Mouse (Mus musculus) R1 (cell line): Measurements from ENCODE around the gene Gsk3a.
"Not testable (repeated sequence)": the region's sequence is repeated elsewhere in the genome, so short reads cannot be mapped to it uniquely, and the experiment has no call there.

Experiments
- DNase-seq: peaks from one replicate; pipeline ENCODE4 v3.0.0-alpha.2; 2018; ENCODE audit warnings: low read depth, low spot score

Gene Gsk3a

DNA sequence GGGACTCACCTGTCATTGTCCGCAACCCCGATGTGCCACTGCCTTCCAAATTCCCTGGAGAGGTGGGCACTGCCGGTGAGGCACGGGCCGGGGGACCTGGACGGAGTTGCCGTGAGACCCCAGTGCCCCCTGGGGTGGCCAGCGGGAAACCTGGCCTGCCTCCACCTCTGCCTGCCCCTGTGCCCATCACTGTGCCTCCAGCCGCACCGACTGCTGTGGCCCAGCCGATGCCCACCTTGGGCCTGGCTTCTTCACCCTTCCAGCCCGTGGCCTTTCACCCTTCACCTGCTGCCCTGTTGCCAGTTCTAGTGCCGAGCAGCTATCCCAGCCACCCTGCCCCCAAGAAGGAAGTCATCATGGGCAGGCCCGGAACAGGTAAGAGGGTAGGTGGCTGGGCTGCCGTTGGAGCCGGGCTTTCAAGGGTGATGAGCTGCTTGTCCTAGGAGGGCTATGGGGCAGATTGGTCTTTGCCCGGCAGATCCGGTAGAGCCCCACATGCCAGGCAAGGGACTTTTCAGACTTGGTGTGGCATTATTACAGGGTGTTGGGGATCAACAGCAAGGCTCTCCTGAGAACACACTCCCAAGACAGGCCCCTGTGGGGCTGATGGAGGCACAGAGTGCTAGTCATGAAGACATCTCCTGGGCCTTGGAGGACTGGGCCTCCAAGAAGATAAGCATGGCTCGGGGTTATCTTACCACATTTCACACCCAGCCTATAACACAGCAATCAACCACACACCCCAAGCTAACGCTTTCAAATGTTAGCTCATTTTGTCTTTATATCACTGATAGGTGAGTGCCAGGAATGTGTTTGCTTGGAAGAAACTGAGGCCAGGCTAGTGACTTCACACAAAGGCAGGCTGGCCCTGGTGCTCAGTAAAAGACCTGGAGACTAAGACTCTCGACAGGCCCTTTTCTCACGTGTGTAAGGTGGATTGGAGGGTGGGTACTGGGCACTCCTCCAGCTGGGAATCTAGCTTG is 35.9 kb upstream of the Gsk3a start:
- no peak for DNase-seq

- no peak for DNase-seq
Measured at GRCm38 (mm10) chr7:25272445-25273258, 35.0 kb upstream of the Gsk3a start.

GRCm38 (mm10) chr7:25271651-25272444 is 34.2 kb upstream of the Gsk3a start:
- no peak for DNase-seq

DNA sequence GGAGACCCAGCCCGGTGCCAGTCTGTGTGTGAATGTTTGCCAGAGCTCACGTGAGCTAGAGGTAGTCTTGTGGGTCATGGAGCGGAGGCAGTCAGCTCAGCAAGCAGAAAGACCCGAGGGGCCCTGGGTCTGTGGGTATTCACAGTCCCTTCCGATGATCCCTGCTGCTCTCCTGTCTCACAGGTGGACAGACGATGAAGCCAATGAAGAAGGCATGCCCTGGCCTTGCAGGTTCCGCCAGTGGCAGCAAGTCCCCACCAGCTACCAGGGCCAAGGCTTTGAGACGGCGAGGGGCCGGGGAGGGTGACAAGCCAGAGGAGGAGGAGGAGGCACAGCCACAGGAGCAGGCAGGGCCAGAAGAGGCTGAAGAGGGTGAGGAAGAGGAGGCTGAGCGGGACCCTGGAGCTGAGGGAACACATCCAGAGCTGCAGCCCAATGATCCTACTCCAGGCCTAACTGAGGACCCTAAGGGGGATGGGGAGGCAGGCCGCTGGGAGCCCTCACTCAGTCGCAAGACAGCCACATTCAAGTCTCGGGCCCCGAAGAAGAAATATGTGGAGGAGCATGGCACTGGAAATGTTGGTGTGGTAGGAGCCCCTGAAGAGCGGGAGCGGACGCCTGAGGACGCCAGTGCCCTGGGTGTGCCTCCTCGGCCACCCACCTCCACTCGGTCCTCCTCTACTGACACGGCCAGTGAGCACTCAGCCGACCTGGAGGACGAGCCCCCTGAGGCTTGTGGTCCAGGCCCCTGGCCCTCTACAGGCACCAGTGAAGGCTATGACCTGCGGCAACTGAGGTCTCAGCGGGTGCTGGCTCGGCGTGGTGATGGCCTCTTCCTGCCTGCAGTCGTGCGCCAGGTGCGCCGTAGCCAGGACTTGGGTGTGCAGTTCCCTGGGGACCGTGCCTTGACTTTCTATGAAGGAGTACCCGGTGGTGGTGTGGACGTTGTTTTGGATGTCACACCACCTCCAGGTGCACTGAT is 33.3 kb upstream of the Gsk3a start:
- DNase-seq = no peak

GRCm38 (mm10) chr7:25269545-25270271 is 32.1 kb upstream of the Gsk3a start:
- no peak for DNase-seq

DNA sequence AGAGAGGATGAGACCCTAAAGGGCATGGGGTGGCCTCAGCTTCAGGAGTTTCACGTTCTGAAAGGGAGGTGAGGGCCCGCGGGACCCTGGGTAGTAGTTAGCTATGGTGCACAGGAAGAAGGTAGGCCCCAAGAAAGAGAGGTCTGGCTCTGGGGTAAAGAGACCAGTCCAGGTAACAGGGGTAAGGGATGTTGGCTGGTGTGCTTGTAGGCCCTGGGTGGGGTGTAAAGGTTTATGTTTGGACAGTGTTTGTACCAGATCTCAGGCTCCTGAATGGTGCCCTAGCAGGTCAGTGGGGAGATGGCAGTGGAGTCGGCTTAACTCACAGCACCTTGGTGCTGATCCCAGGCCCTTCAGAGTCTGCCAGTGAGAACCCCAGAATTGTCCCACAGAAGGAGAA is 31.4 kb upstream of the Gsk3a start:
- DNase-seq = no peak

DNA sequence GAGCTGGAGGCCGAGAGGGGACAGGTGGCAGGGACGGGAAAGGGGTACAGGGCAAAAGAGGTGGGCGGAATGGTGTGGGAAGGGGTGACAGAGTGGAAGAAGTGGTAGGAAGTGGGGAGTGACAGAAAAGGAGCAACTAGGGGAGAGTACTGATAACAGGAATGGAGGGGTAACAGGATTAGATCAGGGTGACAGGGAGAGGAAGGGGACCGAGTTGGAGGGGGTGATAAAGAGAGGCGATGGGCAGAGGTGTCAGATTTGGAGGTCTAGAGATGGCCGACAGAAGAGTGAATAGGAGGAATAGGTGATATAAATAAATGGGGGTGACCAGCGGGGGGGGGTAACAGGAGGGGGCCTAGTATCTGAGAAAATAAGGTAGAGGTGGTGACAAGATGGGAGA is 30.9 kb upstream of the Gsk3a start:
- DNase-seq = no peak

DNA sequence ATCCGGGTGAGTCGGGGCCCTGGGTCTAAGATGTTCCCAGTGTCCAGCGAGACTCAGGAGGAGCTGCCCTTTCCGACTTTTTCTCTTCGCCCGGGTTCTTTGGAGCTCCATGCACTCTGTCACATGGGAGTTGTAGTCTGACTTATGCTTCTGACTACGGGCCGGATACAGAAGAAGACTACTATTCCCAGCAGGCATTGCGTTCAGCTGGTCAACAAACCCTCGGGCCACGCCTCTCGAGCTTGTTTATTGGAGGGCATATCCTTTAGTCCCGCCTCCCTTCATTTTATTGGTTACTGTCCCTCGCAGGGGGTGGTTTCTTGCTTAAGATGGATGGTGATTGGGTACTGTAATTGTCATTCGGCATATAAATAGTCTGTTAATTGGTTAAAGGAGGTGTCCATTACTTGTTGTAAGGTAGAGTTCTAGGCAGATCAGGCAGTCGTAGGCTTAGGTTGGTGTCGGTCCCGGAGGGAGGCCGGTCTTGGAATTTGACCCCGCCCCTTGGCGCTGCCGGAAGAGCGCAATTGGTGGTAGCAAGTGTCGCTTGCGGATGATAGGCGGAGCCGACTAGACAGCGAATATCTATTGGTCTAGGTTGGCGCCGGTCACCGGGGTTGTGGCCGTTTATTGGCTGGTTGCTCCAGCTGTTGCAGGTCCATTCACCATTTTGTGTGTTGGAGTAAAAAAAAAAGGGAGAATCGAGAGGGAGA is 30.3 kb upstream of the Gsk3a start:
- peak; percentile 100 for DNase-seq

GRCm38 (mm10) chr7:25267301-25267750 is 29.7 kb upstream of the Gsk3a start, which contains the start of gene Cic:
Cic (plus strand) TSS chr7:25267704.
- DNase-seq = peak; percentile 100

DNA sequence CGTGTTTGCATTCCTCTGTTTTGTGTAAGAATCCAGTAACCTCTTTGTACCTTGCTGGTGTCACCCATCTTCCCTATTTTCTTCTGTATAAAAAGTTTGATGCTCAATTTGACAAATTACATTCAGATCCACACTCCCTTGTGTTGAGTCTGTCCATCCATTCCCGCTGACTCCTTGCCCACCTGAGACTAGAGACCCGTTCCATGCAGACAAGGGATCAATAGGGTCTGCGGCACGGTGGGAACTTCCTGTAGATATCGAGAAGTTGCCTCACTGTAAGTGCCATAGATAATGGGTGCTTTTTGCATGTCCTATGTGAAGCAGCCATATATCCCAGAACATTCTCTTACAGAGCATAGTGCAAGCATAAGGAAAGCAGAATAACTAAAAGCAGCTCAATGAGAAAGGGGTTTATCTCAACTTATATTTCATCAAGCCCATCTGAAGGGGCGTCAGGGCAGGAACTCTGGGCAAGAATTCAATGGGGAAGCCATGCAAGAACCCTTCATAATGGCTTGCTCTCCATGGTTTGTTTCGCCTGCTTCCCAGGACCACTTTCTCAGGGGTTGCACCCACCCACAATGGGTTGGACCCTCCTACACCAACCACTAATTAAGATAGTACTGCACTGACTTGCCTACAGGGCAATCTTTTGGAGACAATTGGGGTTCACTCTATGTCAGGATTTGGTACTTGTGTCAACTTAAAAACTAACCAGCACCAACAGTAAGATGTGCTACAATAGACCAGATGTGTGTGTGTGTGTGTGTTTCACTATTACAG is 28.7 kb upstream of the Gsk3a start:
- no peak for DNase-seq

DNA sequence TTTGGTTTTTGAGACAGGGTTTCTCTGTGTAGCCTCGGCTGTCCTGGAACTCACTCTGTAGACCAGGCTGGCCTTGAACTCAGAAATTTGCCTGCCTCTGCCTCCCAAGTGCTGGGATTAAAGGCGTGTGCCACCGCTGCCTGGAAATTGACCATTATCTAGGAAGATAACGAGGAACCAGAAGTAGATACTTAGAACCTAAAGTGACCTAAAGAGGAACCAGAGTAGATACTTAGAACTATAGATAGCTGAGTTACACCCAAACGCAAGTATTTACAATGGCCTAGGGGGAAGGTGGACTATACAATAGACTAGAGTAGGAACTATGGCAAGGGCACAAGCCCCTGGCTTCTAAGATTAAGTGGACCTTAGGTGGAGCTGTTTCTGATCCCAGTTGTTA is 28.1 kb upstream of the Gsk3a start:
- DNase-seq = not testable (repeated sequence)

DNA sequence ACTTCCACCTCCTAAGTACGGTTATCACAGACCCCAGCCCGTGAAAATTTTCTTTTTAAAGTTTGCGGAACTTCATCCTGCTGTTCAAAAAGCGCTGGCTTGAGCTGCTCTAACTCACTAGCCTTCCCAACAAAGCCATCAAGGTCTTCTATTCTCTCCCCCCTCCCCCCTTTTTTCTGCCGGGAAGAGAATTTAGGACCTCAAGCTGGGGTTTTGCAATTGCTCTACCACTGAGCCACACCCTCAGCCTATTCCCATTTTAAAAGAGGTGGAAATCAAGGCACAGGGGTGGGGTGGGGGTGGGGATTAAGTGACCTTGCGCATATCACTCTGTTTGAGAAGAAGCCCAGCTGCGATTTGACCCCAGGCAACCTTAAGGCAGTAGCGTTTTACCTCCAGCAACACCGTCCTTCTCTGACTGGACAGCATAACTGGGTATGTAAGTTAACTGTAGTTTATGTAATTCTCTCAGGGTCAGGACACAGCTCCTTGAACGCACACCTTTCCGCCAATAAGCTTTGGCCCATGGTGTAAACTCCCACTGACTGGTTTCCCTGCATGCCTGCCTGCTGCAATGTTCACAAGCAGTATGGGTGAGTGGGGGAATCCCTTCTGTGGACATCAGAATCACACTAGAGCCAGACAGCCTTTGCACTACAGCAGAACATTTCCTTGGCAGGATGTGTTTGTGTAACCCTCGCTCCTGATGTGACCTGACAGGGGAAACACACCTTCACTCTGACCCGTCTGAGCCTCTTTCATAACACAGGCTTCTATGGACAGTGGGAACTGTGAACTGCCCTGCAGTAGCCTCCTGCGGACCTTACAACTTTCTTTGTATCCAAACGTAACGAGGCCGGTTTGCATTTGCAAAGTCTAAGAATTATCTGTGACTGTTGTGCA is 26.6 kb upstream of the Gsk3a start:
- peak; percentile 99 for DNase-seq

DNA sequence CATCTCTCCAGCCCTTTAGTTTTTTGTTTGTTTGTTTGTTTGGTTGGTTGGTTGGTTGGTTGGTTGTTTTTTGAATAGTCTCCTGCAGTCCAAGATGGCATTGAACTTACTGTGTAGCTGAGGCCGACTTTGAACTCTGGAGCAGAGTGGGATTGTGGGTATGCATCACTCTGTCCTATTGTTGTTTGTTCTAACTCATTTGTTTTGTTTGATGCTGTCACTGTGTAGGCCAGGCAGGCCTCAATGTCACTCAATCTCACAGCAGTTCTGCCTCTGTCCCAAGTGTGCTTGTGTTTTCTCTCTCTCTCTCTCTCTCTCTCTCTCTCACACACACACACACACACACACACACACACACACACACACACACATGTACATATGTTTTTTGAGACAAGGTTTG is 24.2 kb upstream of the Gsk3a start:
- peak; percentile 61 for DNase-seq

GRCm38 (mm10) chr7:25251822-25252221 is 14.2 kb upstream of the Gsk3a start:
- no peak for DNase-seq

DNA sequence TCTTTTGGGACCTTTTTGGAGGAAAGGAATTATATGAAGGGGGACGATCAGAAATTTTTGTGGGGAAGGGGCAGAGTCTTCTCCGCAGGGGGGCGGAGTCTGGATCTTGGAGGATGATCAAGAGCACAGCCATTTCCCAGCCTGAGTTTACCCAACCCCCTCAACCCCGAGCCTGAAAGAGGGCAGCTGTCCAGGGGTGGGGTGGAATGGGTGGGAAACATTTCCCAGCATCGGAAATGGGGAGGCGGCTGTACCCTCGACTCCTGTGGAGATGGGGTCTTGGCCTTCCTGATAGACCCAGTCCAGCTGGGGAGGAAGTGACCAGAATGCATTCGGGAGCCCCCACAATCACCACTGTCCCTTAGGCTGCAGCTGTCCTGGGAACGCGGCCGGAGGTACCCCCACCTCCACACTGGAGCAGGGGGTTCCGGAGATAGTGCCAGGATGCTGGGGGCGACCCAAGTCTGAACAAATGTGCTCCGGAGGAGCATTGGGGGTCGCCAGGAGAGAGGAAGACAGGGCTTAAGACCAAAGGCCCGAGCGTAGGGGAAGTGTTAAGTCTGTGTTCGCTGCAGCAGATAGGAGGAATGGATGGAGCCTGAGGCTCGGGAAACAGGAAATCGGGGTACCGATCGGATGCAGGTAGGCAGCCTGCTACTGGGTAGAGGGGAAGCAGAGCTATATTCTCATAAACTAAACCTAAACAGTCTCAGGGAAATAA is 13.6 kb upstream of the Gsk3a start:
- peak; percentile 93 for DNase-seq

GRCm38 (mm10) chr7:25250141-25250972 is 12.7 kb upstream of the Gsk3a start, which contains the start of gene Erf:
Erf (minus strand) TSS chr7:25250761.
- DNase-seq = peak; percentile 93
